Mouse (Mus musculus) embryonic stem cell, embryonic (primary cell): ENCODE data around the gene Nup93.

Source experiments
- CTCF ChIA-PET, 4 experiments: fragments of 300-600 bp in 2 of 4; fragments of 350-600 bp in 2 of 4; sonication (Branson Sonifier 250); formaldehyde crosslinking; loops; one replicate each; lab custom pipeline; 2022; ENCODE audit warnings: inconsistent platforms in 2 of 4; lab: Charles Lee
- POLR2A ChIA-PET, 4 experiments: fragments of 300-600 bp in 2 of 4; fragments of 350-600 bp in 2 of 4; sonication (Branson Sonifier 250); formaldehyde crosslinking; loops; one replicate each; lab custom pipeline; 2022; ENCODE audit warnings: antibody characterized with exemption in 4 of 4, inconsistent platforms in 1 of 4; lab: Charles Lee

Gene Nup93

DNA sequence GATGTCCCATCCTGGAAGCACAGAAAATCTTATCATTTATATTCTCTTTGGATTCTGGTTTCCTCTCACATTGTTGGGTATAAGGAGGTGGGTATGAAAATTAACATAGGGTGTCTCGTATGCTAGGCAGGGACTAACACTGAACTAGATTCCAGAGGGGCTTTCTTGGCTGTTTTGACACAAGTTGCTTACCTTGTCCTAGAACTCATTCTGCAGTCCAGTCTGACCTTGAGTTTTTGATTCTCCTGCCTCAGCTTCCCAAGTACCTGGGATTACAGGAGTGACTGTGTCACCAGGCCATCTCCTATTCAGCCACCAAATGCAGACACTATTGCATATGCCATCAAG, 33.8 kb upstream of the Nup93 start:
- POLR2A ChIA-PET: interaction anchor here (0.6 to 25.9 kb wide), 12 partner anchors 7 to 1455 kb away, joined by 3 to 1078 read pairs (median 10); partner anchors contain the start of genes Mt2 (in 4 of the 4), Mt1 (in 1 of the 4) and Nup93 (in 1 of the 4)
- CTCF ChIA-PET: interaction anchor here in 3 of 4 experiments (0.6 to 0.9 kb wide), 3 partner anchors 9 to 401 kb away, joined by 3 to 4 read pairs (median 4); partner anchors contain the start of gene Mt2 (in 1 of the 3)

GRCm38 (mm10) chr8:94182055-94182929, 32.1 kb upstream of the Nup93 start:
- CTCF ChIA-PET: interaction anchor here (0.8 to 5.7 kb wide), 11 partner anchors 8 to 82 kb away, joined by 3 to 95 read pairs (median 6); partner anchors contain the start of gene Mt2 (in 1 of the 4)
- POLR2A ChIA-PET: interaction anchor here (0.5 to 25.9 kb wide), 27 partner anchors 5 to 740 kb away, joined by 3 to 1078 read pairs (median 8); partner anchors contain the start of genes Mt2 (in 4 of the 4), Nup93 (in 3 of the 4), Mt1 (in 2 of the 4) and Bbs2 (in 1 of the 4)

GRCm38 (mm10) chr8:94183117-94183516, 31.2 kb upstream of the Nup93 start:
- CTCF ChIA-PET: interaction anchor here (0.6 to 6.0 kb wide), 21 partner anchors 9 to 648 kb away, joined by 3 to 95 read pairs (median 4); partner anchors contain the start of genes Mt2 (in 2 of the 4) and Nup93 (in 1 of the 4)
- POLR2A ChIA-PET: interaction anchor here (0.5 to 25.9 kb wide), 37 partner anchors 5 to 782 kb away, joined by 3 to 1078 read pairs (median 5); partner anchors contain the start of genes Mt2 (in 4 of the 4), Nup93 (in 3 of the 4), Bbs2 (in 2 of the 4) and Mt1 (in 2 of the 4)

- POLR2A ChIA-PET: interaction anchor here (0.6 to 25.9 kb wide), 24 partner anchors 3 to 482 kb away, joined by 3 to 1078 read pairs (median 10); partner anchors contain the start of genes Mt2 (in 4 of the 4), Nup93 (in 4 of the 4), Bbs2 (in 2 of the 4) and Mt1 (in 2 of the 4)
- CTCF ChIA-PET: interaction anchor here (1.2 to 6.0 kb wide), 12 partner anchors 10 to 86 kb away, joined by 3 to 95 read pairs (median 8); partner anchors contain the start of genes Mt2 (in 2 of the 4) and Nup93 (in 1 of the 4)
Measured at GRCm38 (mm10) chr8:94184357-94184843, 30.0 kb upstream of the Nup93 start.

DNA sequence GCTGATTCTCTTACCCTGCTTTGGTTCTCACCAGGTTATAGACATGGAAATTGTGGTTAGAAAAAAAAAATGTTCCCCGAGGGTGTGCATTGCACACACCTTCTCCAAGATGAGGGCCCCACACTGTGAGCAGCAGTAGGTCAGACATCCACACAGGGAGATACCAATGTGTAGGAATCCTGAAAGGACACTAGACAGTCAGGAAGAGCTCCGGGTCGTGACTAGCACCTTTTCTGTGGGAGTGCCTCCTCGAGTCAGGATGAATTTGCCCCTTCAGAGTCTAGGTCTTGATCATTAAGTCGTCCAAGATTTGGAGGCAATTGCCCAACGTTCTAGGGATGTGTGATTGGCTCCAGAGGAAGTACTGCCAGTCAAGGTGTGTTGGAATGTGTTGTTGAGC, 28.6 kb upstream of the Nup93 start:
- POLR2A ChIA-PET: interaction anchor here (0.6 to 25.9 kb wide), 43 partner anchors 2 to 744 kb away, joined by 3 to 1078 read pairs (median 6); partner anchors contain the start of genes Bbs2 (in 4 of the 4), Mt2 (in 4 of the 4), Nup93 (in 3 of the 4) and Mt1 (in 2 of the 4)

DNA sequence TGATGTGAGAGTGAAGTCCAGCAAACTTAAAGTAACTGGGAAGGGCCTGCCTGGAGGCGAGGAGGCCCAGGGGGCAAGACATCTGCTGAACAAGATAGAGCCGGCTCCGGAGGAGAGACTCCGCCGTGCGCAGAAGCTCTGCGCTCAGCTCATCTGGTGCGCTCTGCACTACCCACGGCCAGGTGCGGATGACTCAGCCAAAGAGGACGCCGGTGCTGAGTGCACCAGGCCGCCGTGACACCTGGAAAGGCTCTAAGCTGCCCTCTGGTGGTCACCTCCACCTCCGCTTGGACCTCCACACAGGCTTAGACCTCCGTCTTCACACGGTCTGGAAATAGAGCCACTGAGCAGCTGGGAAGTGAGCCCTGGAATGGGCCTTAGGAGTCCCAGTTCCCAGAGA, 27.8 kb upstream of the Nup93 start:
- CTCF ChIA-PET: interaction anchor here (0.5 to 6.0 kb wide), 36 partner anchors 7 to 1209 kb away, joined by 3 to 95 read pairs (median 5); partner anchors contain the start of genes Mt2 (in 3 of the 4), Mt1 (in 2 of the 4), Bbs2 (in 1 of the 4) and Nup93 (in 1 of the 4)
- POLR2A ChIA-PET: interaction anchor here (0.6 to 19.7 kb wide), 65 partner anchors 8 to 1010 kb away, joined by 3 to 1078 read pairs (median 5); partner anchors contain the start of genes Mt1 (in 4 of the 4), Mt2 (in 4 of the 4), Bbs2 (in 3 of the 4) and Nup93 (in 3 of the 4)

More for the DNA sequence above, 28.6 kb upstream of the Nup93 start:
- CTCF ChIA-PET: interaction anchor here (0.5 to 6.0 kb wide), 25 partner anchors 8 to 744 kb away, joined by 3 to 95 read pairs (median 5); partner anchors contain the start of genes Mt2 (in 3 of the 4) and Bbs2 (in 1 of the 4)

DNA sequence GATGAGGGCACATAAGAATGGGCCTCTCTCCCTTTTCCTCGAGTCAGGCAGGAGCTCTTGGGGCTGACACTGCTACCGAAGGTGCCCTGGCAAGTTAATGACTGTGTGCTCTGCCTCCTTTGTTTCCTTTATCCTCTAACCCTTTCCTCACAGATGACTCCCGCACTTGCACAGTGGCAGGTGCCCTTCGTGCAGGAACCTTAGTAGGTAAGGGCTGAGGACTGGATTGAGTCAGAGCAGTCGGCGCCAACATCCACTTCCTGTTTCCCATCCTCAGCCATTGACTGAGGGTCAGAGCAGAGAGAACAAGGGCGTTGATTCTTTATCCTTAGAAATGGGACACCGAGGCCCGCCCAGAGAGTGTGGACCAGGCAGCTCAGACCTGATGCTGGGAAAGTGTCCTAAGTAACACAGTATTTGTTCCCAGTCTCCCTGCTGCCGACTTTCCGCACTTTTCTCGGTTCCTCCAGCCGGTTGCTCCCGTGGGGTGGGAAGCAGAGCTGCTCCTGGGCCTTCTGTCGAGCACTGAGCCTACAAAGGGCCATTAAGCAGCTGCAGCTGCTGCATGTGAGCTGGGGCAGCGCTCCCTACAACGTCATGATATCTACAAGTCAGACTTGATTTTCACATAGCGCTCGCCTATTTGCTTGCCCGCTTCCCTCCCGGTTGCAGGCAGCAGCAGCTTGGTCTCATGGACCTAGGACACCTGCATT, 26.9 kb upstream of the Nup93 start:
- POLR2A ChIA-PET: interaction anchor here (0.6 to 19.7 kb wide), 59 partner anchors 8 to 1011 kb away, joined by 3 to 1078 read pairs (median 5); partner anchors contain the start of genes Mt1 (in 4 of the 4), Mt2 (in 4 of the 4), Bbs2 (in 3 of the 4) and Nup93 (in 3 of the 4)
- CTCF ChIA-PET: interaction anchor here (0.6 to 6.0 kb wide), 32 partner anchors 8 to 1208 kb away, joined by 3 to 95 read pairs (median 5); partner anchors contain the start of genes Mt1 (in 2 of the 4), Mt2 (in 2 of the 4), Nup93 (in 2 of the 4) and Bbs2 (in 1 of the 4)

DNA sequence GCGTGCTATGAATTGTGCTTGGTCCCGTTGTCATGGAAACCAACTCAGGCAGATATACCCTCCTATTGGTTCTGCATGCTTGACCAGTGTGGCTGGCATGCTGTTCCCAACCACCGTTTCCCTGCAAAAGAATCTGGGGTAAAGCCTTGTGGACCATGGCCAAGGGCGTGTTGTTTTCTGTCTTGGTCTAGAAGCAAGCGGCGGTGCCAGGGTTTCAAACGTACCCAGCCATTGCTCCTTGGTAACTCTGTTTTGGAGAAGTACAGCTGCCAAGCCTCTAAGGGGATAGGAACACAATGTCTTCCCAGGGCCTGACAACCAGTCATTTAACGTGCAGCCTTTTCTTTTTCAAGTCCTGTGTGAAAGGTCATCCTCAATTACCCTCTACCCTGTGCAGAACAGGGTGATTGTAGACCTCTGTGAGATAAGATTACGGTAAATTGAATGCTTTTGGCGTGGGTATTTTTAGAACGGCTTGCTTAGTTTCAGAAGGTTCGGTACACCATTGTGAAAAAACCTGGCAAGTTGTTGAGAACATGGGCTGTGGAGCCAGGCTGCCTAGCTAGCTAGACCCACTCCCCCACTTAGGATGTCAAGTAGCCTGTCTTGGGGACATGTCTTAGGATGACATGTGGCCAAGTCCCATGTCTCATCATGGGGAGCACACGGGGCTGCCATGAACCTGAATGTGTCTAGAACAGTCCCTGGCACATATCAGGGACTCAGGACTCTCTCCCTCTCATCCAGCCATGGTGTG, 24.9 kb upstream of the Nup93 start:
- ChIA-PET CTCF (interaction anchor here in 1 of 4 experiments (1.7 kb wide), 1 partner anchor 10 kb away, joined by 6 read pairs; no protein-coding TSS in a partner anchor), POLR2A (interaction anchor here (0.7 to 19.7 kb wide), 7 partner anchors 10 to 200 kb away, joined by 3 to 1078 read pairs (median 7); partner anchors contain the start of genes Mt1 (in 3 of the 4) and Mt2 (in 3 of the 4))

DNA sequence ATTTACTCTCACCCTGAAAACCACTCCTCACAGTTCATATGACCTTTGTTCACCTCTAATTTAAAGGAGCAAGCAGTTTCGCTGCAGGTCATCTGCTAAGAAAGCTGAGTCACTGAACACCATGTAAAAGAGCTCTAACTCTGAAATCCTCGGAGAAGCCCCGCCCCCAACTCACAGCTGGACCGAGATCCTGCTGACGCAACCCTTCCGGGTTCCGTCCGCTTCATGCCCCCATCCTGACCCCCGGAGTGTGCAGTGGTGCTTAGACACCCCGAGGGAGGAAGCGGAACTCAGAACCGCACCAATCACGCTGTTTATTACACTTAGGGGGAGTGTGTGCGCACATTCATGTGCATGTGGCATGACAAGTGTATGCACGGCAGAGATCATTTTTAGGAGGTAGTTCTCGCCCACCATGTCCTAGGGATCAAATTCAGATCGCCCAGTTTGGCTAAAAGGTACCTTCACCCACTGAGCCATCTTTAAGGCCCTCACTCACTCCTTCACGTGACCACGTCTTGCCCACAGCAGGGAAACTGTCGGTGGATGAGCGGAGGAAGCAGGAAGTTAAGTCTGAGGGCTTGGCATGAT, 23.2 kb upstream of the Nup93 start:
- ChIA-PET CTCF (interaction anchor here (0.6 to 1.7 kb wide), 14 partner anchors 8 to 1505 kb away, joined by 3 to 25 read pairs (median 4); no protein-coding TSS in a partner anchor), POLR2A (interaction anchor here (0.6 to 19.7 kb wide), 33 partner anchors 8 to 890 kb away, joined by 3 to 1078 read pairs (median 6); partner anchors contain the start of genes Mt1 (in 4 of the 4), Mt2 (in 3 of the 4), Nup93 (in 3 of the 4) and Bbs2 (in 1 of the 4))

GRCm38 (mm10) chr8:94192926-94193325, 21.4 kb upstream of the Nup93 start:
- CTCF ChIA-PET: interaction anchor here in 1 of 4 experiments (1.5 to 1.7 kb wide), 2 partner anchors 14 to 26 kb away, joined by 4 to 5 read pairs; partner anchors contain the start of gene Mt1
- POLR2A ChIA-PET: interaction anchor here (0.6 to 19.7 kb wide), 11 partner anchors 14 to 155 kb away, joined by 3 to 1078 read pairs (median 3); partner anchors contain the start of genes Mt2 (in 3 of the 4), Mt1 (in 2 of the 4) and Bbs2 (in 1 of the 4)

- CTCF ChIA-PET: interaction anchor here in 3 of 4 experiments (0.6 to 1.5 kb wide), 3 partner anchors 9 to 11 kb away, joined by 3 read pairs; no protein-coding TSS in a partner anchor
- POLR2A ChIA-PET: interaction anchor here in 3 of 4 experiments (0.7 to 19.7 kb wide), 5 partner anchors 8 to 23 kb away, joined by 3 to 1078 read pairs (median 4); partner anchors contain the start of genes Mt2 (in 2 of the 3), Mt1 (in 1 of the 3) and Nup93 (in 1 of the 3)
Measured at GRCm38 (mm10) chr8:94194591-94195223, 19.7 kb upstream of the Nup93 start.

- ChIA-PET CTCF (interaction anchor here (0.5 to 3.4 kb wide), 77 partner anchors 8 to 1381 kb away, joined by 3 to 39 read pairs (median 4); partner anchors contain the start of genes Nup93 (in 3 of the 4), Bbs2 (in 2 of the 4), Mt1 (in 1 of the 4) and Mt2 (in 1 of the 4)), POLR2A (interaction anchor here in 3 of 4 experiments (0.5 to 3.3 kb wide), 32 partner anchors 8 to 198 kb away, joined by 3 to 16 read pairs (median 5); partner anchors contain the start of genes Mt1 (in 3 of the 3), Mt2 (in 3 of the 3), Nup93 (in 2 of the 3) and Bbs2 (in 1 of the 3))
Measured at GRCm38 (mm10) chr8:94199202-94199869, 15.0 kb upstream of the Nup93 start.

DNA sequence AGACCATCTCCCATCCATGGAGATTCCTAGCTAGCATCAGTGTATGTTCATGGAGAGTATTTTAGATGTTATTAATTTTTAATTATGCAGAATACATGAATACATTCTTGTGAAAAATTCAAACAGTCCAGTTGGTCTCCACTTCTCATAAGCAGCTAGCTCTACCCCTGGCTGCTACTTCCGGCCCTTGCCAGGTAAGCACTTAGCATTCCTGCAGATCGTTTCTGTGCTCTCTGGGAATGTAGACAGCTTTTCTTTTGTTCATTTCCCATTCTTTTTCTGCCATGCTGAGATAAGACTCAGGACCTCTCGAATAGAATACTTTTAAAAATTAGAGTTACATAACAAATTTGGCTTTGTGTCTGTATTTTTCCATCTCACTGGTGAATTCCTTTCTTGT, 10.3 kb upstream of the Nup93 start:
- CTCF ChIA-PET: interaction anchor here in 2 of 4 experiments (0.7 to 1.9 kb wide), 2 partner anchors 20 to 858 kb away, joined by 3 to 8 read pairs; no protein-coding TSS in a partner anchor
- POLR2A ChIA-PET: interaction anchor here in 2 of 4 experiments (0.8 to 3.5 kb wide), 7 partner anchors 10 to 106 kb away, joined by 3 to 31 read pairs (median 5); partner anchors contain the start of gene Nup93 (in 2 of the 2)
